Mouse (Mus musculus) kidney, postnatal 0 days (tissue): ENCODE measurements at regions not wholly inside any gene's neighbourhood (a gene's known extent, or its start where the extent isn't known, plus 50 kb on each side); places are given as distances from the start of the nearest gene placed in this dataset.

Source experiments
- ATAC-seq: fragments of 200-750 bp; cut with Nextera tagmentation; replicated peaks from 2 replicates; pipeline ENCODE4 v1.8.0; 2017; ENCODE audit warnings: low read depth, moderate number of reproducible peaks, moderate TSS enrichment, moderate library complexity; ENCODE audit not compliant: low FRiP score
- DNase-seq: peaks from one replicate; pipeline ENCODE4 v3.0.0-alpha.2; 2016; ENCODE audit warnings: low spot score
- H3K27ac ChIP-seq: fragments of 300-500 bp; sonication (generic); 2 replicates; pipeline ENCODE4 v1.5.1; 2014; ENCODE audit warnings: mild to moderate bottlenecking
- H3K27me3 ChIP-seq: fragments of 300-500 bp; sonication (generic); 2 replicates; pipeline ENCODE4 v1.6.1; 2014; ENCODE audit warnings: low read length, mixed read lengths; ENCODE audit not compliant: insufficient read depth
- H3K36me3 ChIP-seq: fragments of 300-500 bp; sonication (generic); 2 replicates; pipeline ENCODE4 v1.6.1; 2014; ENCODE audit warnings: low read length, mixed read lengths; ENCODE audit not compliant: insufficient read depth
- H3K4me1 ChIP-seq: fragments of 300-500 bp; sonication (generic); replicated peaks from 2 replicates; pipeline ENCODE4 v1.6.1; 2014; ENCODE audit warnings: antibody characterized with exemption, low read length, mixed read lengths; ENCODE audit not compliant: insufficient read depth
- H3K4me2 ChIP-seq: fragments of 300-500 bp; sonication (generic); 2 replicates; pipeline ENCODE4 v1.6.1; 2014; ENCODE audit warnings: mild to moderate bottlenecking, low read length, moderate library complexity, mixed read lengths
- H3K4me3 ChIP-seq: fragments of 300-500 bp; sonication (generic); replicated peaks from 2 replicates; pipeline ENCODE4 v1.5.1; 2014; ENCODE audit warnings: low read depth, low read length
- H3K9ac ChIP-seq: fragments of 300-500 bp; sonication (generic); 2 replicates; pipeline ENCODE4 v1.6.1; 2014; ENCODE audit warnings: low read depth, low read length
- H3K9me3 ChIP-seq: fragments of 300-500 bp; sonication (generic); replicated peaks from 2 replicates; pipeline ENCODE4 v1.6.1; 2016; ENCODE audit warnings: low read length, inconsistent platforms, mixed read lengths
- CTCF ChIP-seq: IDR thresholded peaks from 2 replicates; pipeline ENCODE4 v1.5.1; 2016; ENCODE audit warnings: antibody characterized with exemption, low read depth, mild to moderate bottlenecking, moderate library complexity
- WGBS: fragments of 180-500 bp; shearing (Covaris S2); extraction: QIAGEN DNeasy Blood & Tissue Kit; methylation state at CpG from one replicate; pipeline ENCODE4 v1.1.7; 2014; 5-methylcytosine and 5-hydroxymethylcytosine counted together

GRCm38 (mm10) chr14:80657408-80657807 lies 673.5 kb downstream of the Olfm4 start:
- Histone ChIP-seq H3K9me3 (no peaks in the 10 kb centered on the region), H3K4me1 (no peaks in the 10 kb centered on the region), H3K4me3 (no peak overlapping the region), H3K27ac (no peak overlapping the region), H3K4me2 (no peak overlapping the region), H3K36me3 (no peaks in the 10 kb centered on the region), H3K9ac (no peak overlapping the region), H3K27me3 (no peaks in the 10 kb centered on the region)
- DNase-seq (no peak), ATAC-seq (no peak)
- no peak for TF ChIP-seq CTCF
- WGBS = 78% methylated on average over 6 of the region's 6 CpGs

- H3K4me3 ChIP-seq = no peak overlapping the region
- DNase-seq (no peak), ATAC-seq (no peak)
- H3K9ac ChIP-seq = no peak overlapping the region
- H3K9me3 ChIP-seq = no peaks in the 10 kb centered on the region
- 80% methylated on average over 1 of the region's 1 CpGs for WGBS
- H3K4me1 ChIP-seq = no peaks in the 10 kb centered on the region
- H3K4me2 ChIP-seq = no peak overlapping the region
- H3K36me3 ChIP-seq = no peaks in the 10 kb centered on the region
- TF ChIP-seq CTCF = no peak
- H3K27me3 ChIP-seq = no peaks in the 10 kb centered on the region
- H3K27ac ChIP-seq = no peak overlapping the region
Observed at GRCm38 (mm10) chr14:80682876-80683275, 699.0 kb downstream of the Olfm4 start.

- TF ChIP-seq CTCF = no peak
- no peak overlapping the region for H3K4me2 ChIP-seq
- ATAC-seq (no peak), DNase-seq (no peak)
- H3K9ac ChIP-seq = no peak overlapping the region
- 51% methylated on average over 7 of the region's 7 CpGs for WGBS
- H3K27ac ChIP-seq = no peak overlapping the region
- H3K4me1 ChIP-seq = no peaks in the 10 kb centered on the region
- H3K9me3 ChIP-seq = no peaks in the 10 kb centered on the region
- no peaks in the 10 kb centered on the region for H3K27me3 ChIP-seq
- H3K36me3 ChIP-seq = no peaks in the 10 kb centered on the region
- no peak overlapping the region for H3K4me3 ChIP-seq
Observed at GRCm38 (mm10) chr14:80683282-80683681, 699.4 kb downstream of the Olfm4 start.

GRCm38 (mm10) chr14:80683703-80684102 lies 699.8 kb downstream of the Olfm4 start:
- DNase-seq (peak; percentile 35), ATAC-seq (no peak)
- no peak overlapping the region for H3K27ac ChIP-seq
- no peak for TF ChIP-seq CTCF
- no peak overlapping the region for H3K4me2 ChIP-seq
- H3K9ac ChIP-seq = no peak overlapping the region
- no peak overlapping the region for H3K4me3 ChIP-seq
- H3K36me3 ChIP-seq = no peaks in the 10 kb centered on the region
- no peaks in the 10 kb centered on the region for H3K9me3 ChIP-seq
- H3K4me1 ChIP-seq = no peaks in the 10 kb centered on the region
- no peaks in the 10 kb centered on the region for H3K27me3 ChIP-seq
- WGBS = 49% methylated on average over 6 of the region's 6 CpGs

- no peaks in the 10 kb centered on the region for H3K9me3 ChIP-seq
- ATAC-seq (no peak), DNase-seq (peak; percentile 78)
- no peak overlapping the region for H3K4me3 ChIP-seq
- H3K4me1 ChIP-seq = no peaks in the 10 kb centered on the region
- H3K9ac ChIP-seq = no peak overlapping the region
- H3K36me3 ChIP-seq = no peaks in the 10 kb centered on the region
- H3K27ac ChIP-seq = no peak overlapping the region
- 6% methylated on average over 1 of the region's 1 CpGs for WGBS
- H3K27me3 ChIP-seq = no peaks in the 10 kb centered on the region
- no peak overlapping the region for H3K4me2 ChIP-seq
- TF ChIP-seq CTCF = no peak
Observed at GRCm38 (mm10) chr14:80690476-80690875, 706.6 kb downstream of the Olfm4 start.

- Histone ChIP-seq H3K4me2 (no peak overlapping the region), H3K27ac (no peak overlapping the region), H3K9me3 (no peaks in the 10 kb centered on the region), H3K27me3 (no peaks in the 10 kb centered on the region), H3K9ac (no peak overlapping the region), H3K4me3 (no peak overlapping the region), H3K36me3 (no peaks in the 10 kb centered on the region), H3K4me1 (no peaks in the 10 kb centered on the region)
- 88% methylated on average over 4 of the region's 4 CpGs for WGBS
- ATAC-seq (no peak), DNase-seq (no peak)
- no peak for TF ChIP-seq CTCF
Observed at GRCm38 (mm10) chr14:80722766-80723531, 739.1 kb downstream of the Olfm4 start.

GRCm38 (mm10) chr14:80731194-80731593 lies 747.3 kb downstream of the Olfm4 start:
- 68% methylated on average over 5 of the region's 5 CpGs for WGBS
- ATAC-seq = no peak

More at GRCm38 (mm10) chr14:80731194-80731593, 747.3 kb downstream of the Olfm4 start:
- Histone ChIP-seq H3K27ac (no peak overlapping the region), H3K9ac (no peak overlapping the region), H3K4me3 (no peak overlapping the region), H3K9me3 (no peaks in the 10 kb centered on the region), H3K36me3 (no peaks in the 10 kb centered on the region), H3K27me3 (no peaks in the 10 kb centered on the region), H3K4me1 (no peaks in the 10 kb centered on the region), H3K4me2 (no peak overlapping the region)
- TF ChIP-seq CTCF = no peak
- DNase-seq = no peak
